Mouse (Mus musculus): Measurements from ENCODE around the gene Herpud2.
"Not testable (repeated sequence)": the region's sequence is repeated elsewhere in the genome, so short reads cannot be mapped to it uniquely, and the experiment has no call there.

Gene Herpud2

DNA sequence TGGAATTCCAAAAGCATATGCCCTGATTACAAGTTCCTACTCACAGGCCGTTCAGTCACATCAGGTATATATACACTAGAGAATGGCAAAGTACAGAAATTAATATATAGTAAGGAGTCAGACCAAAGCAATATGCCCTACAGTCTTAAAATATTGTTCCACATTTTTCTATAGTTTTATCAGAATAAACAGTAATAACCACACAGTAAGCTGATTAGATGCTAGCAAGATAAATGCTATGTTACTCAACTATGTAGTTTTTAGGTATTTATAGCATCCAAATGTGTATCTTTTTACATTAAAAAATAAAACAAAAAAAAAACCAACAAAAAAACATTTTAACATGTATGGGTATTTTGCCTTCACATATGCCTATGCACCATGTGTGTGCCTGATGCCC lies 5.7 kb downstream of the Herpud2 start:
- no peak for DNase-seq (ENCODE audit: low read depth, low spot score)

DNA sequence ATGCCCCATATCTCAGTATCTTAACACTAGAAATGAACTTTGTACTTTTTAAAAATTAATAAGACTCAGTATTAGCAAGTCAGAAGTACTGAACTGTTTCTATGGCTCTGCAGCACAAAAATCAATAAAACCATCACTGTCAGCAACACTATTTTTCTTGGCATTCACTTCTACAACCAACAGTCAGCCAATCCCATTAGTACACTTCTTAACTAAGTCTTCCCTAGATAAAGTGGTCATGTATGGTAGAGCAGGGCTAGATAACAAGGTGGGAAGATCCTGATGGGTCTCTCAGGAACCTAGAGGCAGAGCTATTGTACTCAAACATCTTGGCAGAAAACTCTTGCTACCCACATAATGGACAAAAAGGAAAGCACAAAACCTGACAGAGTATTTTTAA lies 7.7 kb downstream of the Herpud2 start:
- no peak for DNase-seq (ENCODE audit: low read depth, low spot score)

DNA sequence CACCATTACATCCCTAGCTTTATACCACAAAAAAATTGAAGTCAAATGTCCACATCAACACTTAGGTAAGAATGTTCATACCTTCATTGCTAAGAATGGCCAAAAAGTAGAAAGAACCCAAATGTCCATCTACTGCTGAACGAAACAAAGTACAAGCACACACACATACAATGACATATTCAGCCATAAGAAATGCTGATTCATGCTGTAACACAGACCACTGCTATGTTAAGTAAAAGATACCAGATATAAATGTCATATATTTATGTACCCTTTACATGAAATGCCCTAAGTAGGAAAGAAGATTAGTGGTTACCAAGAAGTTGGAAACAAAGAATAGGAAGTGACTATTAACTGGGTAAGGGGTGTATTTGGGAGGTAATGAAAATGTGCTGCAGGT lies 8.6 kb downstream of the Herpud2 start:
- no peak for DNase-seq (ENCODE audit: low read depth, low spot score)

DNA sequence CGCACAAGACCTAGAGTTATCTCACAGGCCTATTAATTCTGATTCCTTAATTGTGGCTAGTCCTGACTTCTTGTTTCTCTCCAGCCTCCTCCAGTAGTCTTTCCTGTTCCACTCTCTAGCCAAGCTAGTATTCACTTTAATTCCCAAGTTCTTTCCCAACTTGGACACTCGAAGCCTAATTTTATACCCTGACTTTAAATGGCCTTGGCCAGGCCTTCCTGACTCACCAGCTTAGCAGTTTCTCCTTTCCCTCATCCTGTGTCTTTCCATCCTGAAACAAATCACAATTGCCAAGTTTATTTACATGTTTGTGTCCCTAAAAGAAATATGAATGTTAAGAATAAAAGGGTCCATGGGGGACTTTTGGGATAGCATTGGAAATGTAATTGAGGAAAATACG lies 9.6 kb downstream of the Herpud2 start:
- no peak for DNase-seq (ENCODE audit: low read depth, low spot score)

DNA sequence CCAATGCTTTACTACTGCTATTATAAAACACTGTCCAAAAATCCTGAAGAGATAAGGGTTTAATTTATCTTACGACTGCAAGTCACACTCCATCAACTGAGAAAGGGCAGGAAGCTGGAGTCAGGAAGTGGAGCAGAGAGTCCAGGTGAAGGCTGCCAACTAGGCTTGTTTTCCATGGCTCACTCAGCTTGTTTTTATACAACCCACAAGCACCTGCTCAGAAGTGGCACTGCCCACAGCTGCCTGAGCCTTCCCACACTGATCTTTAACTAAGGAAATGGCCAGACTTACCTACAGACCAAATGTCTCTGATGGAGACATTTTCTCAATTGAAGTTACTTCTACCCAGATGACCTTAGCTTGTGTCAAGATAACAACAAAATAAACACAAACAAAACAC lies 11.3 kb downstream of the Herpud2 start:
- no peak for DNase-seq (ENCODE audit: low read depth, low spot score)

DNA sequence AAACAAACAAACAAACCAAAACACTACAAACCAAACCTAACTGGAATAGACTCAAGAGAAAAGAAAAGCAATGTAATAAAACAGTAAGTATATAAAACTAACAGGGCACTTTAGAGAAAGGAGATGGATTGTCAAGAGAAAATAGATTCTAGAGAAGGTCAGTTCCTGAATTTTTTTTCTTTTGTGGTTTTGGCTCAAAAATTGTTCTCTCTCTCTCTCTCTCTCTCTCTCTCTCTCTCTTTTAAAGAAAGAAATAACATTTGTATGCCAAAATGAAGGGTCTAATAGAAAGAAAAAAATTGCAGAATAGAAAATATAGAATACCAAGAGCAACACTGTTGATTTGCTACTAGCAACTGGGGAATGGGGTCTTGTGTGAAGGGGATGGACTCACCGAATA lies 12.7 kb downstream of the Herpud2 start:
- DNase-seq (ENCODE audit: low read depth, low spot score), result no peak

DNA sequence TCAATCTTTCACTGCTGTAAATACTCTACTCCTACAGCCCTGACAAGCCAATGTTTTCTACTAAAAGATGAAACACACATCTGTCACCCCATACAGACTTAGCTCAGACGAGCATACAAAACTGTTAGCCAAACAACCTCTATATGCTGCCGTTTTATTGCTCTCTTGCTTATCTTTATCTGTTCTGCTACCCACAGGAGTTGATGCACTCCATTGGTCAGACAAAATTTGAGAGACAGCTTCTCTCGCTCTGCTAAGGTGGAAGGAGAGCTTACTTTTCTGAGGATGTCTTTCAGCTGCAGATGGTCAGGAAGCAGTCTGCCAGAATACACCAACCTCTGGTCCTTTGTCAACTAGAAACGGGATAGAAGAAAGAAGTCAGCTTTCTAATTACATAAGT lies 18.7 kb downstream of the Herpud2 start:
- no peak for DNase-seq (ENCODE audit: low read depth, low spot score)

DNA sequence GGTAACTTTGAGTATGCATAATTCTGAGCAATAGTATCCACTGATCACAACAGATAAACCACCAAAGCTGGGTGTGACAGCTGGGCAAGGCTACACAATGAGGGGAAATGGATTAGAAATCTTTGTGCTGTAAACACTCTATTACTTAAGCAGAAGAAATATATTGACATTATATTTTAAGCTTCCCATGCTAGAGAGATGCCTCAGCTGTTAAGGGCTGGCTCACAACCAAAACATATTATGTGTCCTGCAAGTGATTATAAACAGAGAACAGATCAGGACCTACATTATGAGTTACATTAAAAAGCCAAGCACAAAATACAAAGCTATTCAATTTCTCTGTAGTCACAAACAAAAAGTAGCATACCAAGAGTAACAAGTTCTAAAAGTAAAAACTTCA lies 19.4 kb downstream of the Herpud2 start:
- DNase-seq (ENCODE audit: low read depth, low spot score), result no peak

DNA sequence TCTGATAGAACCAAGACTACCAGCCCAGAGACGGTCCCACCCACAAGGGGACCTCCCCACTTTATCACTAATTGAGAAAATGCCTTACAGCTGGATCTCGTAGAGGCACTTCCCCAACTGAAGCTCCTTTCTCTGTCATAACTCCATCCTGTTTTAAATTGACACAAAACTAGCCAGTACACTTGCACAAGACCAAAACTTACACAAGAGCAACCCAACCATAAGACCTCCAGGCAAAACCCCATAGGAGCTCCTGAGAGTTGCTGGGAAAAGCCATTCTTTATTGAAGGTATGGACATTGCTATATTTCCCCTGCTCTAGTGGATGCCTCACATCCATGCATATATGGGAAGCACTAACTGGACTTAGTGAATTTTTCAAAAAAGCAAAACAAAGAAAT lies 27.6 kb downstream of the Herpud2 start:
- no peak for DNase-seq (ENCODE audit: low read depth, low spot score)

DNA sequence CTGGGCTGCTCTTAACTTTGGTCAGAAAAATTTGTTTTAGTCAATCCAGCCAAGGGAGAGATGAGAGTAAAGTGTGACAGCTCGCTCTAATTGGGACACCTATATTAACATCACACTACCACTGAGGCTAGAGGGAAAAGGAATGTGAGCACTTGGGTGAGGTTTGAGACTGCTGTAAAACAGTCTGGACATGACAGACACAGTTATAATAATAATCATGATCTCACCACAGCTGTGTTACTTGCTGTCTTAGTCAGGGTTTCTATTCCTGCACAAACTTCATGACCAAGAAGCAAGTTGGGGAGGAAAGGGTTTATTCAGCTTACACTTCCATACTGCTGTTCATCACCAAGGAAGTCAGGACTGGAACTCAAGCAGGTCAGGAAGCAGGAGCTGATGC lies 28.0 kb downstream of the Herpud2 start:
- DNase-seq (ENCODE audit: low read depth, low spot score), result not testable (repeated sequence)

DNA sequence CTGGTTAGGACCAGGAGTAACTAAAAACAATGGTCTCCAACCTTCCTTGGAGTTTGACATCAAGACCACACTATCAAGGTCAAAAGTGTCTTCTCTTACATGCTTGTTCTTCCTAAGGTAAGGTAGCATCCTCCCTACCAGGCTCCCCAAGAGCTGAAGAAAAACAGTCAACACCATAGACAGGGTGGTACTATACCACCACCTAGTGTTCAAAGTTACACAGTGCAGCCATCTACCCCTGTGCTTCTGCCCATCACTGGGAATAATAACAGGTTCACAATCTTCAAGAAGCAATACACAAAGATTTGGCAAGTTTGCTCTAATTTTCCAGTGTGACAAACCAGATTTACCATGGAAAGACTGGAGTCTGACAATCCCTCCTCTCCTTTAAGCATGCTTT lies 47.0 kb downstream of the Herpud2 start:
- peak; percentile 11 for DNase-seq (ENCODE audit: low read depth, low spot score)

DNA sequence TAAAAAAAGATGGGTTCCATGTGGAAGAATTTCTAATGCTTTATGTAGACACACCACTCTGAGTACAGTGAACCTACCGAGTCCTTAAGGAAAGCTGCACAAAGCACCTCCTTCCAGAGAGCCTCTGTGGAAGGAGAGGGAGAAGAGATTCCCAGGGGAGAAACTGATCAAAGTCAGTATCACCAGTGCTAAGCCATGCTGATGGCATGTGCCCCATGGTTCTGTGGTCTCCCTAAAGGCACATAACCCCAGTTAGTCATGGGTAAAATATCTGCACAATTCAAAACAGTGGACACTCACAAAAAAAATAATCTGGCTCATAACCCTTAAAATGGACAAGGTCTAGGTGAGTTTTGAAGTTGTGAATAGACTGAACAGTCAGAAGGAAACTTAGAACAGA lies 48.7 kb downstream of the Herpud2 start:
- DNase-seq (ENCODE audit: low read depth, low spot score), result no peak

DNA sequence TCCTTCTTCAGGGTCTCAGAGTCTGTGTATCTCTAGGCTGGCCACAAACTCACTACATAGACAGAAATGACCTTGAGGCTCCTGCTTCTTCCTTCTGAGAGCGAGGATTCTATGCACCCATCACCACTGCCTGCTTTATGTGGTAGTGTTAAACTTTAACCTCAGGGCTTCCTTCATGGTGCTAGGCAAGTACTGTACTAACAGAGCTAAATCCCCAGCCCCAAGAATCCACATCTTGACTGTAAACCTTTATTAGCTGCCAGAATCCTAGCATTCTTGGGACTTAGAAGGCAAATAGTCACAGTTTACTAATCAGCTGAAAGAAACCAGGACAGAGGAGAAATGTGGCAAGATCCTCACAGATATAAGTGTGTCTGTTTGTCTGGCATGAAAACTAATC lies 60.8 kb downstream of the Herpud2 start:
- no peak for DNase-seq (ENCODE audit: low read depth, low spot score)

DNA sequence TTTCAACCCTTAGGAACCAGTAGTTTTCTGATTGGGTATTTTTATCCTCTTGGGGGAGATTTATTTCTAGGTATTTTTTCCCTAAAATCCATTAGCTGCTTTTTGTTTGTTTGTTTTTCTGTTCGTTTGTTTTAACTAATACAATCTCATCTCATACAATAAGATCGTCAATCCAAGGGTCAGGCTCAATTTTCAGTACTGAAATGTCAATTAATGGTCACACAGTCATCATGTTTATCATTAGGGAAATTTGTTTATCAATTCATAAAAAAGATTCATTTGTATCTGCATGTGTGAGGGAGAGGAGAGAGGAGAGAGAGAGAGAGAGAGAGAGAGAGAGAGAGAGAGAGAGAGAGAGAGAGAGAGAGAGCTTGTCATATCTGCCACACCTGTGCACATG lies 62.5 kb downstream of the Herpud2 start, which contains the start of gene Gm10181:
Gene Gm10181, plus strand, starts transcription at position 301 of the 400 bp plus-strand sequence.
- no peak for DNase-seq (ENCODE audit: low read depth, low spot score)

DNA sequence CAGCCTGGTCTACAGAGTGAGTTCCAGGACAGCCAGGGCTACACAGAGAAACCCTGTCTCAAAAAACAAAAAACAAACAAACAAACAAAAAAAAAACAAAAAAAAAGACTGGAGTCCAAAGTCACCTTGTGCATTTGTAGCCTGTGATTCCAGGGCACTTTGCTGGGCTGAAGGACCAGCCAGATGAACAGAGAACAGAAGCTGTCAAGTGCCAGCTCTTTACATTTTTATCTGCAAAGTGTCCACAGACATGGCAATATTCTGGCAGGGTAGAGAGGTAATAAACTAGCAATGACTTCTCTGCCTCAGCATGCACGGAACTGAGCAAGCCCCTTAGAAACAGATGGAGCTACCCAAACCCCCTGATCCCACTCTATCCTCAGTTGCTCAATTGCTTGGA lies 75.1 kb downstream of the Herpud2 start:
- DNase-seq (ENCODE audit: low read depth, low spot score), result no peak

DNA sequence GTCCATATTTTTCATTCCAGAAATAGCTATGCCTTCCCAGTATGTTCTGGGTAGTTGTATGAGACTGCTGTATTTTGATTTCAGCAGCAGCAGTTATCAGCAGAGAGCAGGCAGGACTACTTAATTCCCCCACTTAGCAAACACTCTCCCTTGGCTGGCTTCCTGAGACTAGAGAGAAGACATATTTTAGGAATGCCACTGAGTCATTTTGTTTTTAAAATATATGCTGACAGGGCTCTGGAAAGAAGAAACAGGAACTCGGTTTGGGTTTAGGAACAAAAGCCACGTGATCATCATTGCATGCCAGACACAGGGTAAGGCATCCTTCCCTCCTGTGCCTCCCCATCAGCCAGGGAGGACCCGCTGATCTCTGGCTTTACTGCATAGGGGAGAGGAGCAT lies 75.6 kb downstream of the Herpud2 start:
- no peak for DNase-seq (ENCODE audit: low read depth, low spot score)

DNA sequence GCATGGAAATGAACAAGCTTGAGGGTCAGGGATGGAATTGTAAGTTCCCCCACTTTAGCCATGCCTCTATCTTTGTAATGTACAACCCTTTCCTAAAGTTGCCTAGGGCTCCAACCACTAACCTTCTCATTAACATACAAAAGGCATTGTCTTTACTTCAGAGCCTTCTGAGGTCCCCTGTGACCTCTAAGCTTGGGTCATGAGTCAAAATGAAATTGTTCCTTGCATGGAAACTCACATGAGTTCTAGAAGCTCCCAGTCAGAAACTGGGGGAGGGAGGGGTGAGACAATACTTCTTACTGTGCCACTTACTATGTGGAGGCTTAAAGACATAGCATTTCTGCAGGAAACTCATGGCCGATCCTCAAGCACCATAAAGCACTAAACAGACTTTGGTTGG lies 79.0 kb downstream of the Herpud2 start:
- no peak for DNase-seq (ENCODE audit: low read depth, low spot score)

DNA sequence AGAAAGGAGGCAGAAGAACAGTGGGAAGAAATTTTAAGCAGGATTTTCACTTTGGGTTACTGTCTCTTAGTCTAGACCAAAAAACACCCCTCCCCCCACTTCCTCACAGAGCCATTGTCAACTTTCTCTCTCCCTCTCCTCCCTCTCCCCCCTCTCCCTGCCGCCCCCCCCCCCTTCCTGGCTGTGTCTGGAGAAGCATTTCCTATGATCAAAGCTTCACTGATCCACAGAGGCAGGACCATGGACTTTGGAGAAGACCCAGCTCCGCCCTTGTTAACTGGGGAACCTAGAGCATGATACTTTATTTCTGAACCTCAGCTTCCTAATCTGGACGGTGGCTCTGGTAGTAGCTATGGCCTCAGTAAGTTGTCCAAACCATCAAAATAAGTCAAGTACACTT lies 92.9 kb downstream of the Herpud2 start:
- DNase-seq (ENCODE audit: low read depth, low spot score), result no peak
